Mouse (Mus musculus): ENCODE measurements around the gene Sntb2. TPM values are rescaled to one million over a fixed set of nuclear protein-coding genes. Genes with fewer than 3 reads are reported as not detected.

Gene Sntb2
- total RNA-seq, 2 experiments from 2014 or later = 1.7 to 4.2 TPM

- no peak for ATAC-seq (replicated peaks; ENCODE audit: low FRiP score, poor library complexity, severe bottlenecking)
Measured at GRCm38 (mm10) chr8:106929155-106929913, 6.2 kb upstream of the Sntb2 start.

GRCm38 (mm10) chr8:106929921-106930320 lies 5.6 kb upstream of the Sntb2 start:
- ATAC-seq (replicated peaks; ENCODE audit: low FRiP score, poor library complexity, severe bottlenecking) = no peak

GRCm38 (mm10) chr8:106932376-106933065 lies 3.0 kb upstream of the Sntb2 start:
- ATAC-seq (replicated peaks; ENCODE audit: low FRiP score, poor library complexity, severe bottlenecking) = no peak

GRCm38 (mm10) chr8:106933506-106934143 lies 1.9 kb upstream of the Sntb2 start:
- no peak for ATAC-seq (replicated peaks; ENCODE audit: low FRiP score, poor library complexity, severe bottlenecking)

GRCm38 (mm10) chr8:106934226-106934977 lies 1.1 kb upstream of the Sntb2 start:
- ATAC-seq (replicated peaks; ENCODE audit: low FRiP score, poor library complexity, severe bottlenecking) = no peak

- no peak for ATAC-seq (replicated peaks; ENCODE audit: low FRiP score, poor library complexity, severe bottlenecking)
Measured at GRCm38 (mm10) chr8:106935899-106936477, 438 bp downstream of the Sntb2 start.

GRCm38 (mm10) chr8:106936478-106937051 lies 1.0 kb downstream of the Sntb2 start:
- ATAC-seq (replicated peaks; ENCODE audit: low FRiP score, poor library complexity, severe bottlenecking) = no peak

GRCm38 (mm10) chr8:106937081-106937800 lies 1.7 kb downstream of the Sntb2 start:
- no peak for ATAC-seq (replicated peaks; ENCODE audit: low FRiP score, poor library complexity, severe bottlenecking)

- ATAC-seq (replicated peaks; ENCODE audit: low FRiP score, poor library complexity, severe bottlenecking) = no peak
Measured at GRCm38 (mm10) chr8:106941806-106942205, 6.3 kb downstream of the Sntb2 start.

- no peak for ATAC-seq (replicated peaks; ENCODE audit: low FRiP score, poor library complexity, severe bottlenecking)
Measured at GRCm38 (mm10) chr8:106943874-106944418, 8.4 kb downstream of the Sntb2 start.

- no peak for ATAC-seq (replicated peaks; ENCODE audit: low FRiP score, poor library complexity, severe bottlenecking)
Measured at GRCm38 (mm10) chr8:106944756-106945155, 9.2 kb downstream of the Sntb2 start.

GRCm38 (mm10) chr8:106948678-106949243 lies 13.2 kb downstream of the Sntb2 start:
- ATAC-seq (replicated peaks; ENCODE audit: low FRiP score, poor library complexity, severe bottlenecking) = no peak

GRCm38 (mm10) chr8:106951707-106952106 lies 16.2 kb downstream of the Sntb2 start:
- ATAC-seq (replicated peaks; ENCODE audit: low FRiP score, poor library complexity, severe bottlenecking) = no peak

GRCm38 (mm10) chr8:106953571-106953970 lies 18.0 kb downstream of the Sntb2 start:
- ATAC-seq (replicated peaks; ENCODE audit: low FRiP score, poor library complexity, severe bottlenecking) = no peak

- ATAC-seq (replicated peaks; ENCODE audit: low FRiP score, poor library complexity, severe bottlenecking) = no peak
Measured at GRCm38 (mm10) chr8:106957086-106957485, 21.5 kb downstream of the Sntb2 start.

- no peak for ATAC-seq (replicated peaks; ENCODE audit: low FRiP score, poor library complexity, severe bottlenecking)
Measured at GRCm38 (mm10) chr8:106958212-106958611, 22.7 kb downstream of the Sntb2 start.

- ATAC-seq (replicated peaks; ENCODE audit: low FRiP score, poor library complexity, severe bottlenecking) = no peak
Measured at GRCm38 (mm10) chr8:106959626-106960025, 24.1 kb downstream of the Sntb2 start.

- no peak for ATAC-seq (replicated peaks; ENCODE audit: low FRiP score, poor library complexity, severe bottlenecking)
Measured at GRCm38 (mm10) chr8:106962322-106962721, 26.8 kb downstream of the Sntb2 start.

Data from erythroblast, adult 5-6 weeks (primary cell).